Mouse (Mus musculus) cerebellum, postnatal 14 days (tissue): Measurements from ENCODE around the gene Sptssb.

ENCODE experiments used
- DNase-seq, 2 experiments: peaks; one replicate each; pipeline ENCODE4 v3.0.0; 2021; ENCODE audit warnings: mixed read lengths in 2 of 2

Sptssb gene

DNA sequence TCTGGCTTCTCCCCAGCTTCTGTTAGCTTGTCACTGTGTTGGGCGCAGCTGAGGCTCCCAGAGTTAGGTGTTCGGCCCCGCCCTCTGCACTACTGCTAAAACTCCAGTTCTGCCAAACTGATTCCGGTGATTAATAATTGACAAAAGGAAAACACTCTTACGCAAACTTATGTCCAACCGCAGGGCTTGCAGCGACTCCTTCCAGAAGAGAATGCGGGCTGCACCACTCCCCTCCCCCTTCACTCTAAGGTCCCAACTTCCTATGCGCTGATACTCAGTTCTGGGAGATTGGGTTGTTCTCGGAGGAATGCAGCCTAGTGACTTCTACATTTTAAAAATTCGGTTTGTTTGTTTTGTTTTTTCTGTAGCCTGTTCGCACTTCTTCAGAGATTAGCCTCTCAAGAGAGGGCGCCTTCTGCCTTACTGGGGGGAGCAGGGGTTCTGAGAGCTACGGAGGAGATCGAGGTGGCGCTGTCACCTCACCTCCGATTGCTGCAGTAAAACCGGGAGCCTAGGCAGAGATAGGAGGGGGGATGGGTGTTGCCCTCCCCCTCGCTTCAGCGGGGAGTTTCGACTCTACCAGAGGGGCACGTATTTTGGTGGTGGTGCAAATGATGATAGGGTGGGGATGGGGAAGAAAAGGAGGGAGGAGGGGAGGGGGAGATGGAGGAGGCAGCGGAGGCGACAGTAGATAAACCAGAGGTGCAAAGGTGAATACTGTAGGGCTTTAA, at the start of gene Sptssb:
Gene Sptssb, minus strand, starts transcription at position 83 of the 731 bp plus-strand sequence.
- peak; percentile 79 to 84 for DNase-seq

GRCm38 (mm10) chr3:69908074-69908473, 48.3 kb upstream of the Sptssb start:
- DNase-seq: peak in 1 of 2 experiments; percentile 30

DNA sequence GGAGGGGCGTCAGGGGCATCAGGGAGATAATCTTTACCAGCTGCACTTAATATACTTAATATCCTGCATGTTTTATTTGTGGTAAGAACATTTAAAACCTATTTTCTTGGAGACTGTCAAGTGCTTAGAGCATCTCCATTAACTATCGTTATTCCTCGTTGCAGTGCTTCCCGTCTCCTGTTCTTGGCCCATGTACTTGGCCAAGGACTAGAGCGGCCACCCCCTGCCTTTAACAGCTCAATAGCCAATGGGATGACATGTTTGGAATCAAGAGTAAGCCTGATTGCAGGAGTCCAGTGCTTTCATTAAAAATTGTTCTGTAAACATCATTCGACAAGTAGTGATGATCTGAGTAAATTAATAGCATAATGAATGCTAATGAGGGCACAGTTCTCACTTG, 47.8 kb upstream of the Sptssb start:
- peak; percentile 51 to 54 for DNase-seq

- peak; percentile 89 to 91 for DNase-seq
These were observed 43.2 kb upstream of the Sptssb start for GRCm38 (mm10) chr3:69902787-69903477.

DNA sequence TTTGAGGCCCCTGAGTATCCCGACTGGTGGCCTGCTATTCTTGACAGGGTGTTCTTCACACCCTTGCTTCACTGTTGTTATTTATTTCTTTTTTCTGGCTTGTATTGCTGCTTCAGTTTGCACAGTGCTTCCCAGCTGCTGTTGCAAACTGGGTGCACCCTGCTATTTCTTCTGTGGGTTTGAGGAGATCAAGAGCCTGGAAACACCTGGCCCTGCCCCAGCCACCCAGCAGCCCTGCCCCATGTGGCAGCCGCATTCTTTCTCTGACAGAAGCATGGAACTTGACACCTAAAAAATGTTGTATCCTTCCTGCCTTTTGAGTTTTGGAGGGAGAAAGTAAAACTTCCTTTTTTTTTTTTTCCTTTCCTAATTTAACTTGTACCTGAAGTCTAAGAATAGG, 42.6 kb upstream of the Sptssb start:
- peak in 1 of 2 experiments; percentile 35 for DNase-seq

DNA sequence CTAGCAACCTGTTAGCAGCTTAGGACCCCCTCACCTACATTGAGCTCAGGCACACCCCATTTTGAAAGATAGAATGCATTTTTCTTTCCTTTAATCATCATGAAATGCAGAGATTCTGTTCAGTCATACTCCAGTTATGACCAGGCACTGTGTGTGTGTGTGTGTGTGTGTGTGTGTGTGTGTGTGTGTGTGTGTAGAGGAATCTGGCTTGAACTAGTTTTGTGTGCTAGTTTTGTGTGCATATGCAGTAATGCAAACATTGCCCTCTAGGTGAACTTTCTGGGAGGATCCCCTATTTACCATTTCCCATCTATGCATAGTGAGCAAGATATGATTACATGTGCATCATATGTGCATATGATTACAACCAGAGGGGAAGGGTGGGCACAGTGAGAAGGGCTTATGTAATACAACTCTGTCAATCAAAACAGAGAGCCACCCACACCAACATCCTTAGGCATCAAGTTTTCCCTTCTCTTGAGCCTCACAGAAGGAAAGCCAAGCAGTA, 42.2 kb upstream of the Sptssb start:
- peak in 1 of 2 experiments; percentile 26 for DNase-seq

DNA sequence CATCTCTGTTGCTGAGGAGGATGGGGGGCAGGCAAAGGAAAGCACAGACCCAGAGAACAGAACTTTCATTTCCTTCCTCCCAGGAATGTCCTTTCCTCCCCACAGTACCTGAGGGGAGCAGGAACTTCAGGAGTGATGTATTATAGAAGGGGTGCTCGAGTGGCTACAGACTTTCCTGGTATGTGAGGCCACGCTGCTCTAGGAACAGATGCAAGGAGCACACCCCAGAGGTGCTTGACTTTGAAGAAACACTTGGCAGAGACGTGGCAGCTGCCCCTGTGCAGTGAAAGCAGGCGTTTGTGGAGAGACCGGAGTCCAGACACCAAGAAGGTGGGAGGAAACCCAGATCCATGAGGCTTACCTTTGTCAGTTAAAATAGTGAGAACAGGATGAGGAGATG, 40.6 kb upstream of the Sptssb start:
- DNase-seq: no peak

- peak; percentile 82 to 84 for DNase-seq
These were observed 38.3 kb upstream of the Sptssb start for GRCm38 (mm10) chr3:69897917-69898594.

DNA sequence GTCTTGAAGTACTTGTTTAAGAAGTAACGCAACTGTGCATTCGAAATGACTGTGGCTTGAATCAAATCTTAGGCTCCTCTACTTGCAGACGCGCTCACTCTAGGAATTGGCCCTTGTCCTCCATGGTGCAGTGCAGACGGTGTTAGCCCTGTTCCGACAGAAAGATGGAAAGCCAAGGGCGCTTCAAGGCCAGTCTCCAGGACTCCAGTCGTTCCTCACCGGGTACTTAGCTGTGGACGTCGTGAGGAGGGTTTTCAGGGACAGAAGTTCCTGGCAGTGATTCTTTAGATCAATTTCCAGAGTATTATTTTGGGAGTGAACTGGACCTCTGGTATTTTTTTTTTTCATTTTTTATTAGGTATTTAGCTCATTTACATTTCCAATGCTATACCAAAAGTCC, 35.8 kb upstream of the Sptssb start:
- DNase-seq: peak; percentile 24 to 29

- no peak for DNase-seq
These were observed 32.7 kb upstream of the Sptssb start for GRCm38 (mm10) chr3:69892187-69893094.

- DNase-seq: peak in 1 of 2 experiments; percentile 25
These were observed 26.1 kb upstream of the Sptssb start for GRCm38 (mm10) chr3:69885866-69886265.

DNA sequence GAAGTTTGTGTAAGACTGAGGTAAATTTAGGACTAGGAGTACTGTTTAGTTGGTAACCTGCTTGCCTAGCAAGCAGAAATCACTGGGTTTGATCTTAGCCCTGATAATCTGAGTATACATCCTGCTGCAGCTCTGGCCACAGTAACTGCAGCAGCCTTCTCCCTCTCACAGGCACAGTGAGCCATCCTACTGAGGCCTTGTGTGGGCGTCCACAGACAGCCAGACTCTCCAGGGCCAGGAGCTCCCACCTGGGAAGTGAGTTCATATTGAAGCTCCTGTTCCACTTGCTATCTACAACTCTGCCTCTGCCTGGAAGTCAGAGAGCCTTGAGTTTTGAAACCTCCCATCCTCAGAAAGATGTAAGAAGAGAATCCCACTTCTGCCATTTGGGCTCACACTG, 24.0 kb upstream of the Sptssb start:
- DNase-seq: no peak

- DNase-seq: no peak
These were observed 17.8 kb upstream of the Sptssb start for GRCm38 (mm10) chr3:69877538-69877937.

DNA sequence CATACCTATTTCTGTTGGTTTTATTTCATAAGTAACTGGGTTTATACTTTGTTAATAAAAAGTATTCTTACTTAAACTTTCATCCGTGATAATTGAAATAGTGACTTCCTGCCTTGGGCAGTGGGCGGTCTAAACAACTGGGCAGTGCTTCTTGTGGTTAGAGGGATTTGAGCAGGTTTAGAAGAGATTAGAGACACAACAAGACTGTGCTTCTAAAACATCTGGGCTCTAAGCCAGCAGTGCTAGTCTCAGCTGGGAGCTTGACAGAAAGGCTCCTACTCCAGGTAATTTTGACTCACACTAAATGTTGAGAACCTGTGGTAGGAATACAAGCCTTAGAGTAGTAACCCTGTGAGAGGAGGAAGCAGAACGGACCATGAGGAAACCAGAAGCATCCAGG, 15.0 kb upstream of the Sptssb start:
- no peak for DNase-seq

- DNase-seq: peak; percentile 37 to 38
These were observed 13.1 kb upstream of the Sptssb start for GRCm38 (mm10) chr3:69872661-69873327.

GRCm38 (mm10) chr3:69871174-69871573, 11.4 kb upstream of the Sptssb start:
- DNase-seq: no peak

DNA sequence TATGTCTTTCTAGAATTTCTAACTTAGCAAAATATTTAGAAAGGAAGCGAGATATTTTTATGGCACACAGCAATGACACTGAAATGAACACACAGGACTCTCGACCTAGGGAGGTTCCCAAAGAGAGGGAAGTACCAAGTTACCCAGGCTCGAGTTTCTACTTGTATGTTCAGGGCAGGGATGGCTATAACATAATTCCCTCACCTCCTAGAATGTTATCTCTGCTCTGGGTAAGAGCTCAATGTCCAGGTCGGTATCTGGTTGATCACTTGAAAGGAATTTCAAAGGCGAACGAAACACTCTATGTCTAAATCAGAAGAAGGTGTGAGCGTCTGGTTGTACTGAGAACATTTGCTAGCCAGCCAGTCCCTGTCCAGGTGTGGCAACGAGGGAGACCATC, 10.0 kb upstream of the Sptssb start:
- no peak for DNase-seq

DNA sequence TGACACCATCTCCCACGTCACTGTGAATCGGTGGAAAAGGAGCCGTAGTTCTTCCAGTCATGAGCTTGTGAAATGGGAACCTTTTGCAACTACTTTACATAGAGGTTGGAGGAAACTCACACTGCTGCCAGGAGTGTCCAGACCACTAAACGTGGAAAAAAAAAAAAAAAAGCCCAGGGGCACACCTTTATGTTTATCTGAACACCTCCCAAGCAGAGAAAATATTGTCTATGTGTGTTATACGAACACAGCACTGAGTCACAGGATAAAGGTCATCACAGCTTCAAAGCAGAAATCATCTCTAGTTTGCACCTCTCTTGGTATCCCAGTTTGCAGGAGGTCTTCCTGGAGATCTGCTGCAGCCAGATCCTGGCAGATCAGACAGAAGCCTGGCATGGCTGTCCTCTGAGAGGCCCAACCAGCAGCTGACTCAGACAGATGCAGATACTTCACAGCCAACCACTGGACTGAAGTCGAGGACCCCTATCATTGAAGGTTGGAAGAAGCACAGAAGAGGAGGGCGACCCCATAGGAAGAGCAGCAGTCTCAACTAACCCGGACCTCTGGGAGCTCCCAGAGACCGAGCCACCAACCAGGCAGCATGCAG, 2.2 kb upstream of the Sptssb start:
- DNase-seq: peak; percentile 31 to 50

GRCm38 (mm10) chr3:69860589-69861521, 1.1 kb upstream of the Sptssb start:
- DNase-seq: peak; percentile 84 to 89

GRCm38 (mm10) chr3:69839485-69839884, 20.3 kb downstream of the Sptssb start:
- no peak for DNase-seq
